Mouse (Mus musculus): Measurements from ENCODE around the gene Catsper3. TPM values are rescaled to one million over a fixed set of nuclear protein-coding genes. Genes with fewer than 3 reads are reported as not detected.

Gene Catsper3
- polyA plus RNA-seq, 1 experiment, result 0.44 TPM

DNA sequence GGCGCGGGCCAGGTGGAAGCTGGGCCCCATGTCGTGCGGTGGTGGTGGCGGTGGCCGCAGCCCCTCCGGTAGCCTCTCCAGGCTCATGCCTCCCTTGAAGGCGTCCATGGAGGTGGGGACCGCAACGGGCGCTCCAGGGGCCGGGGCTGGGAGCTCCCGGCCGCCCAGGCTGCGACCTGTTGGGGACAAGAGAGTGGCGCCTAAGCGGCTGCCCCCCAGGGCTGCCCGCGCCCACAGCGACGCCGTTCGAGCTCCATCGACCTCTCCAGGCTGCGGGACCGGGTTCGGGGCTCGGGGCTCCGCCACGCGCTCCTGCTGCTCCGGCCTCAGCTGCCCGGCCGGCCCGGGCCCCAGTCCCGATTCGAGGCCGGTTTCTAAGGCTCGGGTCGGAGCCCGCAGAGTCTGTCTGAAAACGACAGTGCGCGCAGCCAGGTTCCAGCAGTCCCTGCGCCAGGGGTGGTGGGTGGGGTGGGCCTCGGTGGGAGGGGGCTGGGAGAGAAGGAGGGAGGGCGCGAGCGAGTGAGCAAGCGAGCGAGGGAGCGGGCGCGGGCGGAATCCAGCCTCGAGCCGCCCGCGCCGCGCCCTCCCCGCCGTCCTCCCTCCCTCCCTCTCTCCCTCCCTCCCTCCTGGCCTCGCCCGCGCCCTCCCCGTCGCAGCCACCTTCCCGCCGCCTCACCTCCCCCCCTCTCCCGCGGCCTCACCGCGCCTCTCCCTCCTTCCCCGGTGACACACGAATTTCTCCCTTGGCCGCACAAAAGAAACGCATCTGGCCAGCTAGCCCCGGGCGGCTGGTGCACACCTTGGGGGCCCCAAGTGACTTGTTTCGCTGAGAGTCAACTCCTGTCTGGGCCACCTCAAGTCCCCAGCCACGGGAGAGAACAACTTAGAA lies 46.7 kb downstream of the Catsper3 start:
- Histone ChIP-seq H3K4me3 (ENCODE audit: insufficient read depth, low read length) (no peak overlapping the region), H3K4me1 (ENCODE audit: control insufficient read depth, insufficient read depth, low read length) (no peaks in the 10 kb centered on the region), H3K27ac (ENCODE audit: insufficient read depth, low read length) (no peak overlapping the region)
- TF ChIP-seq CTCF (IDR thresholded peaks at IDR 0.05; ENCODE audit: extremely low read depth, insufficient read depth, low read length), result no peak
- TF ChIP-seq POLR2A (IDR thresholded peaks at IDR 0.05; ENCODE audit: extremely low read depth, insufficient read depth, low read length), result no peak

GRCm38 (mm10) chr13:55831722-55832160 lies 47.4 kb downstream of the Catsper3 start:
- no peaks in the 10 kb centered on the region for H3K4me1 ChIP-seq (ENCODE audit: control insufficient read depth, insufficient read depth, low read length)
- no peak overlapping the region for H3K27ac ChIP-seq (ENCODE audit: insufficient read depth, low read length)
- H3K4me3 ChIP-seq (ENCODE audit: insufficient read depth, low read length), result no peak overlapping the region
- no peak for TF ChIP-seq CTCF (IDR thresholded peaks at IDR 0.05; ENCODE audit: extremely low read depth, insufficient read depth, low read length)
- no peak for TF ChIP-seq POLR2A (IDR thresholded peaks at IDR 0.05; ENCODE audit: extremely low read depth, insufficient read depth, low read length)

GRCm38 (mm10) chr13:55832602-55833001 lies 48.2 kb downstream of the Catsper3 start:
- Histone ChIP-seq H3K4me1 (ENCODE audit: control insufficient read depth, insufficient read depth, low read length) (no peaks in the 10 kb centered on the region), H3K4me3 (ENCODE audit: insufficient read depth, low read length) (no peak overlapping the region), H3K27ac (ENCODE audit: insufficient read depth, low read length) (no peak overlapping the region)
- TF ChIP-seq POLR2A (IDR thresholded peaks at IDR 0.05; ENCODE audit: extremely low read depth, insufficient read depth, low read length), result no peak
- no peak for TF ChIP-seq CTCF (IDR thresholded peaks at IDR 0.05; ENCODE audit: extremely low read depth, insufficient read depth, low read length)

DNA sequence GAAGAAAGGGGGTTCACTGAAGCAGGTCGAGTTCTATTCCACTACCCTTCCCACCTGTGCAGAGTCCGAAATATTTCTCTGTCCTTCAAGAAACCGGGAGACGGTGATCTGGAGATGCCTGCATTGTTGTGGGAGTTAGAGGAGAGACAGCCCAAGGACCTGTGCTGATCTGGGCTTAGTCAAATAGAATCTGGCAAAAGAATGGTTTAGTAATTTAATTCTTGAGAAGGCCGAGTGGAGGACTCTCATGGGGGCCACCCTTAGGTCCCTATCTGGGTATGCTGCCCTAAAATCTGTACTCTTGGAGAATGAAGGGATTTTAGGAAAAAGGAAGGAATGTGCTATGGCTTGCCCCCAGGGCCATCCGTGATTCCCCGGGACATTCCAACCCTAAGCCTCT lies 49.6 kb downstream of the Catsper3 start:
- H3K4me1 ChIP-seq (ENCODE audit: control insufficient read depth, insufficient read depth, low read length), result no peaks in the 10 kb centered on the region
- no peak overlapping the region for H3K27ac ChIP-seq (ENCODE audit: insufficient read depth, low read length)
- H3K4me3 ChIP-seq (ENCODE audit: insufficient read depth, low read length), result no peak overlapping the region
- TF ChIP-seq POLR2A (IDR thresholded peaks at IDR 0.05; ENCODE audit: extremely low read depth, insufficient read depth, low read length) (no peak), CTCF (IDR thresholded peaks at IDR 0.05; ENCODE audit: extremely low read depth, insufficient read depth, low read length) (no peak)

- Histone ChIP-seq H3K4me1 (ENCODE audit: control insufficient read depth, insufficient read depth, low read length) (no peaks in the 10 kb centered on the region), H3K27ac (ENCODE audit: insufficient read depth, low read length) (no peak overlapping the region), H3K4me3 (ENCODE audit: insufficient read depth, low read length) (no peak overlapping the region)
- TF ChIP-seq CTCF (IDR thresholded peaks at IDR 0.05; ENCODE audit: extremely low read depth, insufficient read depth, low read length), result no peak
- TF ChIP-seq POLR2A (IDR thresholded peaks at IDR 0.05; ENCODE audit: extremely low read depth, insufficient read depth, low read length), result no peak
Measured at GRCm38 (mm10) chr13:55834667-55835066, 50.3 kb downstream of the Catsper3 start.

- no peak overlapping the region for H3K27ac ChIP-seq (ENCODE audit: insufficient read depth, low read length)
- no peak for TF ChIP-seq POLR2A (IDR thresholded peaks at IDR 0.05; ENCODE audit: extremely low read depth, insufficient read depth, low read length)
- no peak for TF ChIP-seq CTCF (IDR thresholded peaks at IDR 0.05; ENCODE audit: extremely low read depth, insufficient read depth, low read length)
- H3K4me1 ChIP-seq (ENCODE audit: control insufficient read depth, insufficient read depth, low read length), result no peaks in the 10 kb centered on the region
- no peak overlapping the region for H3K4me3 ChIP-seq (ENCODE audit: insufficient read depth, low read length)
Measured at GRCm38 (mm10) chr13:55835548-55836097, 51.3 kb downstream of the Catsper3 start.

DNA sequence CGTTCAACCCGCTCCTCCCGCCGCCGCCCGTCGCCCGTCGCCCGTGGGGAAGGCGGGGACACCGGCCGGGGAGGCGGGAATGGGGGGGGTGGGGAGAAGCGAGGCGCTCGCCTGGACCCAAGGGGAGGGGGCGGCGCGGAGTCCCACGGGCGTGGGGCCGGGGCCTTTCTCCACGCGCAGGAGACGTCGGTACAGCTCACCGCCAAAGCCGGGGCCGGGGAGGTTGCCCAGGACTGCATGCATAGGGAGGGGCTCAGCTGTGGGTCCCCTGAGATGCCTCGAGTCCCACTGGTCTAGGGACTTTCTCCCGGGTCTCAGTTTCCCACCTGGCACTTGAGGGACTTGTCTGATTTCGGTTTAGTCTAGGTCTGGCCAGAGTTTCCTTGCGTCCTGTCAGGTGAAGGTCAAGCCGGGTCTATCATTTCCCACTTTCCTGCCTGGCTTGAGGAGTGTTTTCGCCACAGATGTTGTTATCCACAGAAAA lies 51.8 kb downstream of the Catsper3 start, which contains the start of gene Pitx1:
TSS of gene Pitx1 (minus strand) at position 51 of the 484 bp plus-strand sequence.
- H3K4me1 ChIP-seq (ENCODE audit: control insufficient read depth, insufficient read depth, low read length), result no peaks in the 10 kb centered on the region
- no peak within 1 kb of the TSS for H3K4me3 ChIP-seq (ENCODE audit: insufficient read depth, low read length)
- H3K27ac ChIP-seq (ENCODE audit: insufficient read depth, low read length), result no peak within 1 kb of the TSS
- TF ChIP-seq CTCF (IDR thresholded peaks at IDR 0.05; ENCODE audit: extremely low read depth, insufficient read depth, low read length) (no peak), POLR2A (IDR thresholded peaks at IDR 0.05; ENCODE audit: extremely low read depth, insufficient read depth, low read length) (no peak)

DNA sequence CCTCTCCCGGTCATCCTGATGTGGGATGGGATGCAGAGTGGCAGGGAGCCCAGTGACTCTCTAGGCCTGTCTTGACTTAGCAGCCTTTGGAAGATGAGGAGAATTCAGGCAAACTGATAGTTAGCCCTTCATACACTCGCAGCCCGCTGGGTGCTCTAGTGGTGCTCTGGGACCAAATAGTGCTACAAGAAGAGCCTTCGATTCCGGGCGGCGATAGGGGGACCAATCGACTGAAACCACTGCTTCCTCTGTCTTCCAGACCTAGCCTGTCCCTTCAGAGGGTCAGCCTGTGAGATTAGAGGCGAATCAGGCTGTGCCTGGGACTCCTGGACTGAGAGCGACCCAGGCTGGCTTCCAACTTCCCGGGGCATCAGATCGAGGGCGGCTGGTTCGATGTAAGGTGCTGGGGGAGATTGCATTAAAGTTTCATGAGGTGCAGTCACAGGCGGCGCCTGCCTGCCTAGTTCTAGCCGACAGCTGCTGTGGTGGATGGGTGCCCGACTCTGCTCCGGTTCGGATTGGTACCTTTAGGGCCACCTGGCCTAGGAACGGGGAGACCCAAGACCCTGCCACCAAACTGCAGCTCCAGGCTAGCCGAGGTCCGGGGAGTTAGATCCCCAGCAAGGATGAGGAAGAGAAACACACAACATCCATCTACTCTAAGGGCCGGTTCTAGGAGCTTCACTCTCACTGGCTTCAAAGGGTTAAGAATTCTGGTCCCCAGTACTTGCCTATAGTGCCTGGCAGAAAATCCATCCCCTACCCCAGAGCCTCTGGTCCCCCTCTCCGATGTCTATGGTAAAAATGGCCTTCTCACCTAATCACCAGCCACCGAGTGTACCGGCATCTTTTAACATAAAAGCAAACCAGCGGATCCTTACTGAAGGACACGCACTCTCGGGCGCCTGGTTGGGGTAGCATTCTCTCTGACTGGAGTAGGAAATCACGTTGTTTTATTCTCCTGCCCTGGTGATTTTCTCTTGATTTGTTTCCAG lies 52.7 kb downstream of the Catsper3 start:
- Histone ChIP-seq H3K27ac (ENCODE audit: insufficient read depth, low read length) (no peak overlapping the region), H3K4me1 (ENCODE audit: control insufficient read depth, insufficient read depth, low read length) (no peaks in the 10 kb centered on the region), H3K4me3 (ENCODE audit: insufficient read depth, low read length) (no peak overlapping the region)
- TF ChIP-seq POLR2A (IDR thresholded peaks at IDR 0.05; ENCODE audit: extremely low read depth, insufficient read depth, low read length) (no peak), CTCF (IDR thresholded peaks at IDR 0.05; ENCODE audit: extremely low read depth, insufficient read depth, low read length) (no peak)

DNA sequence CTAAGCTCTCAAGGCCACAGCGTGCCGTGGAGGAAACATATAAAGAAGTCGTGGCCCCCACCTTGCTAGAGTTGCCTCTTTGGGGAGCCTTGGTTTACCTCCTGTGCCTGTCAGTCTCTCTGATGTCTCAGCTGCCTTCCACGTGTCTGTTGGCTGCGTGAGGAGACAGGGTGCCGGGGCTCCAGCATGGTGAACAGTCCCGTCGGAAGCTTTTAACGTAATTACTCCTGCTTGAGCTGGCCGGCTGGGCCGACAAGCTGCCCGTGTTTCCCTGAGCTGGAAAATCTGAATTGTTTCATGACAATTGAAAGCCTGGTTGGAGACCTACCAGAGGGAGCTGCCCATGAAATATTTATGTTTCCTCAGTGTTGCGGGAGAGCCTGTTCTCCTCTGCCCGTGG lies 55.9 kb downstream of the Catsper3 start:
- H3K4me3 ChIP-seq (ENCODE audit: insufficient read depth, low read length), result no peak overlapping the region
- H3K27ac ChIP-seq (ENCODE audit: insufficient read depth, low read length), result no peak overlapping the region
- TF ChIP-seq POLR2A (IDR thresholded peaks at IDR 0.05; ENCODE audit: extremely low read depth, insufficient read depth, low read length) (no peak), CTCF (IDR thresholded peaks at IDR 0.05; ENCODE audit: extremely low read depth, insufficient read depth, low read length) (no peak)
- no peaks in the 10 kb centered on the region for H3K4me1 ChIP-seq (ENCODE audit: control insufficient read depth, insufficient read depth, low read length)

Measured in cortical plate, adult 2 months (tissue).